Mouse (Mus musculus): Measurements from ENCODE around the gene Cebpa.

Cebpa gene

DNA sequence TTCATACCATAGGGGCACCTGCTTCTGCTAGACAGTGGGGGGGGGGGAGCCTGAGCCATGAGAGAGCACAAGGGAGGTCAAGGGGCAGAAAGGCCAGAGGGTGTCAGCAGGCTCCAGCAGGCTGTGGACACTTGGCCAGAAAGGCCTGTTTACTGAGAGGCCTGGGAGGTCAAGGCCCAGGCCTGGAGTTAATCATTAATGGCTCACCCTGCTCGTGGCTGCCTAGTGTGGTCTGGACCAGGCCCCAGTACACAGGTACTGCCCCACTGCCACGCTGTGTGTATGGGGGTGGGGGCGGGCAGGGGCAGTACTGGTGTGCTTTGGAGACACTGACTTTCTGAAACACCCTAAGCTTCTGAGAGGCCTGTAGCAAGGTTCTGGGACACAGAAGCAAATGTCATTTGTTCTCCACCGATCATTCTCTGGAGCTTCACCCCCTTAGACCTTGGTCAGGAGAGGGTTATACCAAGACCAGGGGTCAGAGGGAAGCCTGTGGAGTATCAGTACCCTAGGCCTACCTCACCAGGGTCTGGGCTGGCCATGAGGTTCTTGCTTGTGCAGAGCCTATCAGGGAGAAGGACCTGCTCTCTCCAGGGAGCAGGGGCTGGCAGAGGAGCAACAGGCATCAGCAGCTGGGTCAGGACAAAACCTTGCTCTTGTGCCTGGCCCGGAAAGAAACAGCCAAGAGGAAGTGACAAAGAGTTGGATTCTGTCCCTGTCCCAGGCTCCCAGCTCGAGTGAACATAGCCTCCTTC, 24.9 kb downstream of the Cebpa start:
- in situ Hi-C loops (cut with MboI, MseI), result no loop called here

DNA sequence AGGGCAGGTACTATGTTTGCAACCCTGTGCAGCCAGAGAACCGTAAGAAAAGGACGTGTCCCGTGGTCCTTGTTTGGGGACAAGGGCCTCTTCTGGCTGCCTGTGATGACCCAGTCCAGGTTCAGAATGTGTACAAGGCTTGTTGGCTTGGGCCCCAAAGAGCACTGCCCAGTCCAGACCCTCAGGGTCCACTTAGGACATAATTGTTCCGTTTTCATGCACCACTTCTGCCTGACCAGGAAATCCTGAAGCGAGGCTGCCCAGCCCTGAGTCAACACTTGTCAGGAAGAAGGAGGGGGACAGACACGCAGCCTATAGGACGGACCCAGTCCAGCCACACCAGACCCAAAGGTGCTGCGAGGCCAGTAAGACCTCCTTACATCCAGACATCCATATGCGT, 26.0 kb downstream of the Cebpa start:
- in situ Hi-C loops (cut with MboI, MseI), result no loop called here

DNA sequence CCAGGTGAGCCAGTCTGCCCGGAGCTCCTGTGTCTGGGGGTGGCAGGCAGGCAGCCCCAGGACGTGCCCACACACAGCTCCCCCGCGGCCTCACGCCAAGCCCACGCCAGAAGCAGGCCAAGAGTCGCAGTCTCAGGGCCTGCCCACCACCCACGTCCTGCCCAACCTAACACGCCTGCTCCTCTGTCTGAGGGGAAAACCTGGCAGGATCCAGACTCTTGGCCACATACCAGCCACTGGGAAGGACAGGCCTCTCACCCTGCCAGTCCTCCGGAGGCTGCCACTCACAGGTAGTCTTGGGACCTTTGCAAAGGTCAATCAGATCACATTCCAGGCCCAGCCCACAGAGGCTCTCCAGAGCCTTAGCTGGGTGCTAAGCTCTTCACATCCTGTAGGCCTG, 27.2 kb downstream of the Cebpa start:
- in situ Hi-C loops (cut with MboI, MseI), result no loop called here

DNA sequence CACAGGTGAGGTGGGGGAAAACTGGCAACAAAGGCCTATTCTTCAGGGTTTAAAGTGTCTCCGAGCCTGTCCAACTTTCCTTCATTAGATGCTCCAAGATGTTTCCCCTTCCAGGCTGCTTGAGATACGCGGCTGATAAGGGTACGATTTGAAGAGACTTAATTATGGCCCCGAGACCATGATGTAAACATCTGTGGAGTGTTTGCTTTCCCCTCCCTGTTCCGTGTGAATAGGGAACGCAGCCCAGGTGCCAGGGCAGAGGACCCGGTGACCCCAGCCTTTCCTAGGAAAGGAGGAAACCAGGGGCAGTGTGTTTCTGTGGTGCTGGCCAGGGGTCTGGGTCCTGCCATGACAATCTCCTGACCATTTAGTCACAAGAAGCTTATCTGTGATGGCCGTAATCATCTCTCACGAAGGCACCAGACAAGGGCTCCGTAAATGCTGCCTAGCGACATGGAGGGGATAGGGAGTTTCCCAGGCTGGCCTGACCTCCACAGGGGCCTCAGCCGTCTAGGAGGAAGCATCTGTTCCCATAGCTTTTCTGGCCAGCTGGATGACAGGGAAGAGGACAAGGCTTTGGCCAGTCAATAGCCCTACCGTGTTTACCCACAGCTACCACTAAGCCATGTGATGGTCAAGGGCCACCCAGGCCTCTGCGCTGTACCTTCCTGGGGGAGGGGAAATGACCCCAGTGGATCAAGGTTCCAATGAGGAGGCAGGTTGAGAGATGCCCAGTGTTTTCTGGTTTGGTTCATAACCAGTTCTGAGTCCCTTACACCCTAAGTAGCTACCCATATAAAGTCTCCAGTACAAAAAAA, 30.7 kb downstream of the Cebpa start:
- in situ Hi-C loops (cut with MboI, MseI), result no loop called here

DNA sequence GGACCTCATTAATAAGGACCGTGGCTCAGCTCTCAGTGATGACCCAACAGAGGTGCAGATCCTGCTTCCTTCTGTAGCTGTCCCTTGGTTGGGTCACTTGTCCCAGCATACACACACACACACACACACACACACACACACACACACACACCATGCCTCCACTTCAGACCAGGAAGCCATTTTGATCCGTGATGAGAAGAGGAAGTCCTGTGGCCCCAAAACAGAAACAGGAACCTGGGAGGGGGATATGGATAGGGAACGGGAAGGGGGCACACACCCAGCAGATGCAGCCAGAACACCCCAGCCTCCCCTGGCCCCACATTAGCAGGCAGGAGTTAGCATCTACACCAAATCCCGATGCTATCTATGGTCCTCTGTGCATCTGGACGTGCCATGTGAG, 31.8 kb downstream of the Cebpa start:
- in situ Hi-C loops (cut with MboI, MseI), result no loop called here

DNA sequence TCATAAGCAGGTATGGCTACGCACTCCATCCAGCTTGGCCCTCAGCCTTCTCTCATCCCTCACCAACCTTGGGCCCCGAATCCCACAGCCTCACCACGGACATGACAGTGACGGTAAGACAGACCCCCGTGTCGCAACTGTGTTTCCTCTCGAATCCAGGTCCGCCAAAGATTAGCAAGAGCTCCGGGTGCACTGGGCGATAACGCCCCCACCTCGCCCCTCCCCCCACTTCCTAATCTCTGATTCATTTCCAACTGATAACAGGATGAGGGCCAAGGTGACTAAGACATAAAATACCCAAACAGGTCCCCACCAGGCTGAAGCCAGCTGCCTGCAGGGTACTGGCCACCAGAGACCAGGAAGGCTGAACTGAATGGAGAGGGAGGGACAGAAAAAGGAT, 35.4 kb downstream of the Cebpa start:
- in situ Hi-C loops (cut with MboI, MseI), result no loop called here

DNA sequence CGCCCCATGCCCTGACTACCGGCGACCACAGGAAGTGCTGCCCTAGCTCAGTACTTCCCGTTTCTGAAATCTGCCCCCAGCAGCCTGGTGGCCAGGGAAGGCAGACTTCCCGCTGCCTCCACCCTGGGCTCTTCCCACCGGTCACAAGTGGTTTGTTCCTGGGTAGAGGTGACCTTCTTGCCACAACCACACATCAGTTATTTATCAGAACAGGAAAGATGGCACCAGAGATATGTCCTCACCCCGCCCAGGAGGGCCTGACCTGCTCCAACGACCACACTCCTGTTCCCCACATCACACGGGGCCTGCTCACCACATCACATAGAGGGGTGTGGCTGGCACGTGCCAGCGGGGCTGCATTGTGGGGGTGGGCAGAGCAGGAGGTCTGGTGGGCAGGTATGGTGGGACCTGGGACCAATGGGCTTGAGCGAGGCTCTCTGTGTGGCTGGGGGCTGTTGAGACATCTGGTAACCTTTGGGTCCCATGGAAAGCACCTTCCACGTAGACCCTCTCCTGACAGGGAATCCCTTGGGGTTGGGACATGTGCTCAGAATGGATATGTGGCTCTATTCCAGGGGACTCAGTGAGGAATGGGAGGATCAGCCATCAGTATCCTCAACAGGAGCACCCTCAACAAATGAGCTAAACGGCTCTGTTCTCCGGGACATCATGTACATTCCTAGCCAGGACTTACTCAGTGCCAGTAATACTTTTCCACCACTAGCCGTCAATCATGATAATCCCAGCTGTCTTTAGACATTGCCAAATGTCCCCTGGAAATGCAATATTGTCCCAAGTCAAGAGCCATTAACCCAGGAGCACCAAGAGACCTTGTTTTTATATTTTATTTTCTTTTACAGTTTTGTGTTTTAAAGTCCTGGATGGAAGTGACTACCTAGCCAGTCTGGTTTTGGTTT, 37.7 kb downstream of the Cebpa start:
- in situ Hi-C loops (cut with MboI, MseI), result no loop called here

DNA sequence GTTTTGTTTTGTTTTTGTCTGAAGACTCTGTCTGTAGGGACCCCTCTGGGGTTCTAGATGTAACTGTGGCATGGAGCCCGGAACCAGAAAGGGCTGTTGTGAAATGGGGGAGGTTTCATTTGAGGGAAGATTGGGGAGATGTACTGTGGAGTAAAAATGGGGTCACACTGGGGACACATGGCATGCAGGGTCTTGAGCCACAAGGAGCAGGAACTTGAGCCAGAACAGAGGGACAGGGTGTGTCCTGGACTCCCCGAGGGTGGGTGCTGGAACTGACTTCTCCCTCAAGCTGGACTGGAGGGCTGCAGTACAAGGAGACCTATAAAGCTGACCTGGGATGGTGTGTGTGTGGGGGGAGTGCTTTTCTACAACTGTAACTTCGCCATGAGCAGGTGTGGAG, 38.4 kb downstream of the Cebpa start:
- in situ Hi-C loops (cut with MboI, MseI), result no loop called here

DNA sequence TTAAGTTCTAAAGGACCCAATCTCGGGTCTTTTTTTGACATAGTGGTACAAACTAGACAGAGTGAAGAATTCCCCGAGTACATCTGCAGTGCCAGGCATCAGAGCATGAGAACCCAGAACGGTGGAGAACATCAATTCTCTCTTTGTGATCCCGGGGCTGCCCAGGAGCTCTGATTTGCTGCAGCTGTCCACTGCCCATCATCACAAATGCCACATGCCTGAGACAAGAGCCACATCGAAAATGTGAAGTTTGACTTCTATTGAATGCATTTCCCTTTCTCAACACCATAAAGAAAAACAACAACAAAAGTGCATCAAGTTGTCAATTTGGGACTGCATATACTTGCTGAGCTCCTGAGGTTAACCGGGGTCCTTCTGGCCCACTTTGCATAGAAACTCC, 43.4 kb downstream of the Cebpa start:
- in situ Hi-C loops (cut with MboI, MseI), result no loop called here

DNA sequence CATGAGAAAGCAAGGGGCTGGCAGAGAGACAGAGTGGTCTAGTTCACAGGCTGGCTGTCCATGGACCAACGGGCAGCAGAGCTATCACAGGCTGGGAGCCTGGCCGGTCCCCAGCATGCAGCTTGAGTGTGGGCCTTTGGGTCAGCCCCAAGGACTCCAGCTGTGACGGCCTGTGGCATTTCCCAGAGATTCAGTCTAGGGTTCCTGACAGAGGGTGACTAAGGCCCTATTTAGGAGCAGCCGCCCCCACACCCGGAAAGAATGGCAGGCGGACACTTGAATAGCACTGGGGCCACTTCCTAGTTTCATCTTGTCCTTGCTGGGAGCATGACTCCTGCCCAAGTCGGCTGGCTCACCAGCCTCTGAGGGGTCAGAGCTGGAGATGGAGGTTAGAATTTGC, 44.5 kb downstream of the Cebpa start:
- in situ Hi-C loops (cut with MboI, MseI), result no loop called here

DNA sequence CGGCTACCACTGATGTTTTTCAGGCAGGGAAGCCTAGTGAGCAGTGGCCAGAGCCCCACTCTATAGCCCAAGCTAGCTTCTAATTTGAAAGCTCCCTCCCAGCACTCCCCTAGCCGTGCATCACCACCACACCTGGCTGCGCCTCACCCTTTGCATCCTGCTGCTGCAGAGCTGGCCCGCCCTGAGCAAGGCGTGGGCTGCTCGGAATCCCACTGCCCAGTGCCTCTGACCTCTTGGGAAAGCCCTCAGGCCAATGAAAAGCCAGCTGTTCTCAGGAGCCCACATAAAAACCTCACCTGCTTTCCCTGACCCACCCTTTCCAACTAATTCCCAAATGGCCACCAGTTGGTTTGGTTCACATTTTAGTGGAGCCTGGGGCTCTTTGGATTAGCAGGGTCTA, 45.0 kb downstream of the Cebpa start:
- in situ Hi-C loops (cut with MboI, MseI), result no loop called here

DNA sequence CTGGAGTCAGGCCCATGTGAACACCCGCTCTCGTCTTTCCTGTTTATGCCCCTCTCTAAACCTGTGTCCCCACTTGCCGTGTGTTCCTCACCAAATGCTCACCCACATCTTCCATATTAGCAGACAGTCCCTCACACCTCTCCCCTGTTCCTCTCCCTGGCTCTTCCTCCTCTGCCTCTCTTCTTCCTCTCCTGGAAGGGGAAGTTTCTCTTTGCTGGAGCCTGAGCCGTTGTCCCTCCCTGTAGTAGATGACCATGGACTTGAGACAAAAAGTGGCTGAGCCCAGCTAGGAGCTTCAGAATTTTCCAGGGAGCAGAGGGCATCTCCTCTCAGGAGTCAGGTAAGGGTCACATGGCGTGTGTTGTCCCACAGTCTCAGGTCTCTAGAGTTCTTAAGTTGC, 47.9 kb downstream of the Cebpa start:
- in situ Hi-C loops (cut with MboI, MseI), result no loop called here

DNA sequence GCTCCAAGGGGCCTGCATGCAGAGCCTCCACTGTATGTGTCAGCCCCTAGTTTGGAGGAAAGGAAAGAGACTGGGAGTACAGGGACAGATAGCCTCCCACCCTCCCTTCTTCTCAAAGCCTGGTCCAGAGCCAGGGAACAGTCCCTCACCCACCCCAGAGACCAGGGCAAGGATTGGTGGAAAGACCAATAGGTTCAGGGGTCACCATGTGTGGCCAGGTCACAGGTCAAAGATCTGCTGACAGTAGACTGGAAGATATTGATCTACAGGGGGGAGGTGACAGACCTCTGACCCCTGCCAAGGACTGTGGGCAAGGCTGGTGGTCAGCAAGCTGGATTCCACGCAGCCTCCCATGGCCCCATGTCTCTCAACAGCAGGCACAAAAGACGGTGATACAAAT, 48.8 kb downstream of the Cebpa start:
- in situ Hi-C loops (cut with MboI, MseI), result no loop called here

DNA sequence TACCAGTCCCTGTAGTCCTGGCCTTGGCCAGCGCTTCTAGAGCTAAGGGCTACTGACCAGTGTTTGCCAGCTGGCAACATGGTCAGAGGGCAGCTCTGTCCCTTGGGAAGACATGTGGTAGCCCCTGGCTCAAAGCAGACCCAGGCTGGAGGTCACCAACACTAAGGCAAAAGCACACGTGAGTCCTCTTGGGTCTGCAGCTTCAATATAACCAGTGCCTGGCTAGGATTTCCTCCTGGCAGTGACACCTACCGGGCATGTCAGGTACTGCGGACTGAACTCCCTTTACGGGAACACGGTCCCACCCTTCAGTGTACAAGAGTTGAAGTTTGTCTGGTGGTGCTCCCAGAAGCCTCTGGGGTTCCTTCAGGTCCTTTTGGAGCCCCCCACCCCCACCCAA, 50.2 kb downstream of the Cebpa start:
- in situ Hi-C loops (cut with MboI, MseI), result no loop called here

Measured in regulatory T cell (primary cell).